Comparison of ENCODE assay signal across 8 mouse cellular contexts in the genomic region with DNA sequence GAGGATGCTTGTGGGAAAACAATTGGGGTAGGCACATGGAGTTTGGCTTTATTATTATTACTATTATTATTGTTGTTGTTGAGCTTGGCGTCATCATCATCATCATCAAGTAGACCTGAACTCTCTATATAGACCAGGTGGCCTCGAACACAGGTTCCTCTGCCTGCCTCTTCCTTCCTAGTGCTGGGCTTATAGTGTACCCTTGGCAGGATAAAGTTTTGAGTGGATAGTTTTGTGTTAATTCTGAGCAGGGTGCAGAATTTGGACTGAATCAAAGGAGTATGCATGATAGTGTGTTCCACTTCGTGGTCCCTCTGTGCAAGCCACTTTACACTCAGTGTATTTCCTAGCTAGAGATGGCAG. TPM values are rescaled to one million over a fixed set of nuclear protein-coding genes. Genes with fewer than 3 reads are reported as not detected.
A peak's percentile ranks its signal among the peaks of the same experiment; 100 is the strongest.
DNase-seq lines count a peak whose midpoint lies in the region; ATAC-seq and TF ChIP-seq lines count a peak whose summit lies in the region.

No protein-coding gene starts in this region.

- TF ChIP-seq POLR2A in bone marrow, adult 2 months (IDR thresholded peaks at IDR 0.05; ENCODE audit: borderline replicate concordance, control insufficient read depth, low read depth, low read length) = no peak

- no peaks in the 10 kb centered on the region for H3K27me3 ChIP-seq in heart, embryonic 15.5 days
- H3K27me3 ChIP-seq in hindbrain, embryonic 12.5 days = no peaks in the 10 kb centered on the region
- H3K27me3 ChIP-seq in midbrain, embryonic 12.5 days = peaks cover 10% of the 10 kb centered on the region; the same call in 1 of the 2 replicates

- no peak for DNase-seq in heart, adult 18-20 months
- DNase-seq in layer of hippocampus, adult 9-10 months (ENCODE audit: low spot score) = no peak
- no peak for DNase-seq in thymus, postnatal 36 days
- no peak for DNase-seq in lung, postnatal 36 days

- H3K9ac ChIP-seq in heart, embryonic 15.5 days = peak overlapping the region; percentile 56
- H3K9ac ChIP-seq in hindbrain, embryonic 12.5 days = peak overlapping the region; percentile 76; the same call in 1 of the 2 replicates
- peak overlapping the region; percentile 70; the same call in 1 of the 2 replicates for H3K9ac ChIP-seq in midbrain, embryonic 12.5 days (replicated peaks)

- H3K9me3 ChIP-seq in heart, embryonic 15.5 days (replicated peaks) = no peaks in the 10 kb centered on the region
- H3K9me3 ChIP-seq in hindbrain, embryonic 12.5 days (replicated peaks) = no peaks in the 10 kb centered on the region
- no peaks in the 10 kb centered on the region for H3K9me3 ChIP-seq in midbrain, embryonic 12.5 days

- no peak for ATAC-seq in heart, embryonic 15.5 days (replicated peaks; ENCODE audit: insufficient number of reproducible peaks, insufficient read depth, low FRiP score, low read depth)
- peak; percentile 5; the same call in 1 of the 2 replicates for ATAC-seq in hindbrain, embryonic 12.5 days (ENCODE audit: low FRiP score)
- ATAC-seq in midbrain, embryonic 12.5 days (ENCODE audit: low FRiP score, low read depth) = no peak; the same call in 1 of the 2 replicates

- no peak overlapping the region for H3K27ac ChIP-seq in heart, embryonic 15.5 days
- H3K27ac ChIP-seq in bone marrow, adult 2 months (ENCODE audit: control insufficient read depth, insufficient read depth, low read depth, low read length, poor library complexity) = peak overlapping the region; percentile 71
- no peak overlapping the region for H3K27ac ChIP-seq in hindbrain, embryonic 12.5 days
- H3K27ac ChIP-seq in midbrain, embryonic 12.5 days (replicated peaks) = no peak overlapping the region

- H3K4me1 ChIP-seq in heart, embryonic 15.5 days (replicated peaks) = peaks cover 26% of the 10 kb centered on the region
- H3K4me1 ChIP-seq in bone marrow, adult 2 months (ENCODE audit: control insufficient read depth, insufficient read depth, low read length) = peaks cover 5% of the 10 kb centered on the region
- H3K4me1 ChIP-seq in hindbrain, embryonic 12.5 days = peaks cover 8% of the 10 kb centered on the region
- peaks cover 7% of the 10 kb centered on the region for H3K4me1 ChIP-seq in midbrain, embryonic 12.5 days

- peaks cover 46% of the 10 kb centered on the region for H3K36me3 ChIP-seq in heart, embryonic 15.5 days
- H3K36me3 ChIP-seq in hindbrain, embryonic 12.5 days = peaks cover 57% of the 10 kb centered on the region
- H3K36me3 ChIP-seq in midbrain, embryonic 12.5 days = peaks cover 60% of the 10 kb centered on the region

- TF ChIP-seq CTCF in bone marrow, adult 2 months (IDR thresholded peaks at IDR 0.05; ENCODE audit: control insufficient read depth, insufficient read depth, low read length) = no peak

- peak overlapping the region; percentile 61 for H3K4me3 ChIP-seq in heart, embryonic 15.5 days
- H3K4me3 ChIP-seq in bone marrow, adult 2 months (replicated peaks; ENCODE audit: control insufficient read depth, low read depth, low read length) = peak overlapping the region; percentile 54
- peak overlapping the region; percentile 53 for H3K4me3 ChIP-seq in hindbrain, embryonic 12.5 days
- peak overlapping the region; percentile 57 for H3K4me3 ChIP-seq in midbrain, embryonic 12.5 days

- 9% methylated on average over 3 of the region's 3 CpGs for WGBS in heart, embryonic 15.5 days
- WGBS in bone marrow, adult 2 months = 5% methylated on average over 3 of the region's 3 CpGs
- whole genome bisulfite sequencing in hindbrain, embryonic 12.5 days = 5% methylated on average over 3 of the region's 3 CpGs
- 9% methylated on average over 3 of the region's 3 CpGs for WGBS in midbrain, embryonic 12.5 days

- H3K4me2 ChIP-seq in heart, embryonic 15.5 days = peak overlapping the region; percentile 99
- peak overlapping the region; percentile 90 for H3K4me2 ChIP-seq in hindbrain, embryonic 12.5 days (replicated peaks)
- H3K4me2 ChIP-seq in midbrain, embryonic 12.5 days (replicated peaks) = peak overlapping the region; percentile 94

RNA-seq across cellular contexts. Expression of gene Sec61a1, which starts 18.3 kb away (rescaled TPM):
- polyA plus RNA-seq in heart, embryonic 15.5 days (2015; fragmentation: Nextera tagmentation; extraction: Ambion mirVana) = 145 and 179 TPM in 2 replicates
- 10 to 100 TPM; 36.8 to 44.6 TPM for total RNA-seq in heart, adult 18-20 months (2021)
- 36.0 and 40.5 TPM in 2 replicates for polyA plus RNA-seq in bone marrow, adult 2 months (2011; ENCODE audit: insufficient read depth, insufficient read length, low replicate concordance, missing spikeins)
- 203 and 210 TPM in 2 replicates for polyA plus RNA-seq in hindbrain, embryonic 12.5 days (2016; fragmentation: Nextera tagmentation; extraction: Ambion mirVana)
- 195 and 202 TPM in 2 replicates for polyA plus RNA-seq in midbrain, embryonic 12.5 days (2016; fragmentation: Nextera tagmentation; extraction: Ambion mirVana)

RNA-seq across cellular contexts. Expression of gene Ruvbl1, which starts 35.2 kb away (rescaled TPM):
- polyA plus RNA-seq in heart, embryonic 15.5 days (2015; fragmentation: Nextera tagmentation; extraction: Ambion mirVana) = 63.3 and 85.2 TPM in 2 replicates
- 10 to 100 TPM; 17.6 to 18.1 TPM for total RNA-seq in heart, adult 18-20 months (2021)
- polyA plus RNA-seq in bone marrow, adult 2 months (2011; ENCODE audit: insufficient read depth, insufficient read length, low replicate concordance, missing spikeins) = 27.7 and 28.3 TPM in 2 replicates
- 111 and 117 TPM in 2 replicates for polyA plus RNA-seq in hindbrain, embryonic 12.5 days (2016; fragmentation: Nextera tagmentation; extraction: Ambion mirVana)
- polyA plus RNA-seq in midbrain, embryonic 12.5 days (2016; fragmentation: Nextera tagmentation; extraction: Ambion mirVana) = 126 and 129 TPM in 2 replicates

RNA-seq across cellular contexts. Expression of gene Eefsec, which starts 54.0 kb away (rescaled TPM):
- 16.4 and 19.6 TPM in 2 replicates for polyA plus RNA-seq in heart, embryonic 15.5 days (2015; fragmentation: Nextera tagmentation; extraction: Ambion mirVana)
- 1 to 10 TPM; 8.5 to 8.9 TPM for total RNA-seq in heart, adult 18-20 months (2021)
- polyA plus RNA-seq in bone marrow, adult 2 months (2011; ENCODE audit: insufficient read depth, insufficient read length, low replicate concordance, missing spikeins) = 4.3 and 5.2 TPM in 2 replicates
- 27.9 and 28.8 TPM in 2 replicates for polyA plus RNA-seq in hindbrain, embryonic 12.5 days (2016; fragmentation: Nextera tagmentation; extraction: Ambion mirVana)
- 27.9 and 29.9 TPM in 2 replicates for polyA plus RNA-seq in midbrain, embryonic 12.5 days (2016; fragmentation: Nextera tagmentation; extraction: Ambion mirVana)
